Mouse (Mus musculus) forebrain, embryonic 14.5 days (tissue): Measurements from ENCODE around the gene Sgf29. TPM values are rescaled to one million over a fixed set of nuclear protein-coding genes. Genes with fewer than 3 reads are reported as not detected.

Source experiments
- ATAC-seq: fragments of 200-750 bp; cut with Nextera tagmentation; 2 replicates; pipeline ENCODE4 v1.8.0; 2017; ENCODE audit warnings: mild to moderate bottlenecking, moderate library complexity
- DNase-seq: peaks from one replicate; pipeline ENCODE4 v3.0.0-alpha.2; 2015; ENCODE audit warnings: low spot score
- H3K27ac ChIP-seq: fragments of 300-500 bp; sonication (generic); 2 replicates; pipeline ENCODE4 v1.5.1; 2014; ENCODE audit warnings: low read depth, mild to moderate bottlenecking, control low read depth, low read length, moderate library complexity
- H3K27me3 ChIP-seq: fragments of 300-500 bp; sonication (generic); replicated peaks from 2 replicates; pipeline ENCODE4 v1.6.1; 2014; ENCODE audit warnings: low read length, control low read depth, mixed read lengths; ENCODE audit not compliant: control insufficient read depth, insufficient read depth
- H3K36me3 ChIP-seq: fragments of 300-500 bp; sonication (generic); 2 replicates; pipeline ENCODE4 v1.6.1; 2014; ENCODE audit warnings: low read length, control low read depth; ENCODE audit not compliant: control insufficient read depth, insufficient read depth
- H3K4me1 ChIP-seq: fragments of 300-500 bp; sonication (generic); 2 replicates; pipeline ENCODE4 v1.6.1; 2014; ENCODE audit warnings: antibody characterized with exemption, low read length, control low read depth; ENCODE audit not compliant: control insufficient read depth, insufficient read depth
- H3K4me2 ChIP-seq: fragments of 300-500 bp; sonication (generic); 2 replicates; pipeline ENCODE4 v1.6.1; 2014; ENCODE audit warnings: mild to moderate bottlenecking, control low read depth, low read length
- H3K4me3 ChIP-seq: fragments of 300-500 bp; sonication (generic); 2 replicates; pipeline ENCODE4 v1.5.1; 2014; ENCODE audit warnings: low read depth, low read length, control low read depth
- H3K9ac ChIP-seq: fragments of 300-500 bp; sonication (generic); 2 replicates; pipeline ENCODE4 v1.6.1; 2014; ENCODE audit warnings: mild to moderate bottlenecking, low read length, control low read depth, moderate library complexity
- H3K9me3 ChIP-seq: fragments of 300-500 bp; sonication (generic); replicated peaks from 2 replicates; pipeline ENCODE4 v1.6.1; 2016; ENCODE audit warnings: low read length, control low read depth, mixed read lengths; ENCODE audit not compliant: control insufficient read depth
- WGBS: fragments of 180-500 bp; shearing (Covaris S2); extraction: QIAGEN DNeasy Blood & Tissue Kit; methylation state at CpG from one replicate; pipeline ENCODE4 v1.1.7; 2014; 5-methylcytosine and 5-hydroxymethylcytosine counted together
- polyA plus RNA-seq: library from polyadenylated mRNA; unstranded; fragments of >200 nt; fragmentation: Nextera tagmentation; extraction: Ambion mirVana; gene quantifications from 2 replicates; pipeline ENCODE4 v1.2.1, GENCODE M21; 2014

Sgf29 gene
- polyA plus RNA-seq, 1 experiment from 2014 or later, result 66.1 TPM

DNA sequence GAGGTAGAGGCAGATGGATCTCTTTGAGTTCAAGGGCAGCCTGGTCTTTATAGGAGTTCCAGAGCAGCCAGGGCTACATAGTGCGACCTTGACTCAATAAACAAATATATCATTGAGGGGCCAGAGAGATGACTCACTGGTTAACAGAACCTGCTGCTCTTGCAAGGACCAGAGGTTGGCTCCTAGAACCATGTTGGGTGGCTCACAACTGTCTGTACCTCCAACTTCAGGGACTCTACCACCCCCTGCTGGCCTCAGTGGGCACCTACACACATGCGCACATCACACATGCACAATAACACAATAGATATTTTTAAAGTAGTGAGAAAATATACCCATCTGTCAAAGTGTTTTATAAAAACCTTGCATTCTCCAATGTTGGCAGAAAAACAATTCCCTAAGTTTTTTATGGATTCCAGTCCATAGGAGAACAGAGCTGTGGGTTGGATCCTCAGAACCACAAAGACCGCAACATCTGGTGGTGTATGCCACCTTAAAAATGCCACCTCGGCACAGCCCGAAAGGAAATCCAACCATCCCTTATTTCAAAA, 69.8 kb downstream of the Sgf29 start:
- Histone ChIP-seq H3K4me1 (no peaks in the 10 kb centered on the region), H3K9me3 (no peaks in the 10 kb centered on the region), H3K36me3 (no peaks in the 10 kb centered on the region), H3K4me2 (no peak overlapping the region), H3K27ac (no peak overlapping the region), H3K9ac (no peak overlapping the region), H3K4me3 (no peak overlapping the region), H3K27me3 (no peaks in the 10 kb centered on the region)
- ATAC-seq (no peak), DNase-seq (no peak)
- 95% methylated on average over 5 of the region's 5 CpGs for WGBS

DNA sequence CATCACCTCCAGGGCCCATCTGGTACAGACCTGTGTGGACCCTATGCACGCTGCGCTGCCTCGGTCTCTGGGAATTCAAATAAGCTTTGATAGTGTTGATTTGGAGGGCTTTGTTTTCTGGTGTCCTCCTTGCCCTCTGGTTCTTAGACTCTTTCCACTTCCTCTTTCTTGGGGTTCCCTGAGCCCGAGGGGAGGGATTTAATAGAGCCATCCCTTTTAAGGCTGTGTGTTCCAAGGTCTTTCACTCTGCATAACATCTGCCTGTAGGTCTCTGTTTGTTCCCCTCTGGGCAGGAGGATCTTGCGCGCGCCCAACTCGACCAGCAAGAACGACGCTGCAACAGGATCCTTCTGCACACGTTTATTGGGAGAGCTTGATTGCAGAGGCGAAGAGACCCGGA, 72.5 kb downstream of the Sgf29 start:
- H3K27me3 ChIP-seq, result no peaks in the 10 kb centered on the region
- H3K27ac ChIP-seq, result no peak overlapping the region
- H3K36me3 ChIP-seq, result no peaks in the 10 kb centered on the region
- no peak for DNase-seq
- no peak overlapping the region for H3K4me3 ChIP-seq
- no peak overlapping the region for H3K4me2 ChIP-seq
- WGBS, result 87% methylated on average over 13 of the region's 13 CpGs
- H3K4me1 ChIP-seq, result no peaks in the 10 kb centered on the region
- H3K9me3 ChIP-seq, result no peaks in the 10 kb centered on the region
- no peak for ATAC-seq
- no peak overlapping the region for H3K9ac ChIP-seq

Other genes starting within 250 kb of the Sgf29 start
- 0.33 TPM in 1 of 2 replicates, not detected in the other for gene Cd19, start 234.4 kb upstream of the Sgf29 start, polyA plus RNA-seq
- 15.6 and 21.4 TPM in 2 replicates for gene Rabep2, start 220.6 kb upstream of the Sgf29 start, polyA plus RNA-seq
- 0.12 and 0.24 TPM in 2 replicates for gene Atp2a1, start 186.2 kb upstream of the Sgf29 start, polyA plus RNA-seq
- 49.2 and 59.5 TPM in 2 replicates for gene Sh2b1, start 173.9 kb upstream of the Sgf29 start, polyA plus RNA-seq
- 135 and 147 TPM in 2 replicates for gene Tufm, start 161.9 kb upstream of the Sgf29 start, polyA plus RNA-seq
- 36.5 and 46.3 TPM in 2 replicates for gene Atxn2l, start 145.9 kb upstream of the Sgf29 start, polyA plus RNA-seq
- 163 and 182 TPM in 2 replicates for gene Eif3c, start 82.9 kb upstream of the Sgf29 start, polyA plus RNA-seq
- 0.21 and 0.44 TPM in 2 replicates for gene Apobr, start 64.4 kb upstream of the Sgf29 start, polyA plus RNA-seq
- 24.0 and 28.0 TPM in 2 replicates for gene Cln3, start 63.5 kb upstream of the Sgf29 start, polyA plus RNA-seq
- gene Il27, start 54.4 kb upstream of the Sgf29 start, polyA plus RNA-seq, result not detected in 2 replicates
- 7.0 and 8.5 TPM in 2 replicates for gene Nupr1, start 18.4 kb upstream of the Sgf29 start, polyA plus RNA-seq
- gene Sult1a1, start 27.1 kb downstream of the Sgf29 start, polyA plus RNA-seq, result 3.3 and 5.7 TPM in 2 replicates
- 147 and 164 TPM in 2 replicates for gene Bola2, start 46.1 kb downstream of the Sgf29 start, polyA plus RNA-seq
- gene Slx1b, start 46.5 kb downstream of the Sgf29 start, polyA plus RNA-seq, result 8.8 and 10.1 TPM in 2 replicates
- gene Coro1a, start 58.5 kb downstream of the Sgf29 start, polyA plus RNA-seq, result 97.2 and 111 TPM in 2 replicates
- 90.8 and 99.7 TPM in 2 replicates for gene Mapk3, start 110.3 kb downstream of the Sgf29 start, polyA plus RNA-seq
- 1.2 and 1.3 TPM in 2 replicates for gene Gdpd3, start 117.0 kb downstream of the Sgf29 start, polyA plus RNA-seq
- 206 and 230 TPM in 2 replicates for gene Ypel3, start 127.6 kb downstream of the Sgf29 start, polyA plus RNA-seq
- gene Tbx6, start 132.2 kb downstream of the Sgf29 start, polyA plus RNA-seq, result 0.42 and 0.47 TPM in 2 replicates
- gene Ppp4c, start 143.2 kb downstream of the Sgf29 start, polyA plus RNA-seq, result 231 and 256 TPM in 2 replicates
- gene Fam57b, start 148.4 kb downstream of the Sgf29 start, polyA plus RNA-seq, result 31.3 and 37.4 TPM in 2 replicates
- gene 4930451I11Rik, start 182.3 kb downstream of the Sgf29 start, polyA plus RNA-seq, result not detected in 2 replicates
- 4.9 and 6.7 TPM in 2 replicates for gene Doc2a, start 198.1 kb downstream of the Sgf29 start, polyA plus RNA-seq
- gene Hirip3, start 212.7 kb downstream of the Sgf29 start, polyA plus RNA-seq, result 12.0 and 13.7 TPM in 2 replicates
- 91.3 and 104 TPM in 2 replicates for gene Ino80e, start 213.1 kb downstream of the Sgf29 start, polyA plus RNA-seq
- 25.9 and 31.0 TPM in 2 replicates for gene Taok2, start 235.4 kb downstream of the Sgf29 start, polyA plus RNA-seq